27 mouse cellular contexts compared by ENCODE assay signal in the genomic region with DNA sequence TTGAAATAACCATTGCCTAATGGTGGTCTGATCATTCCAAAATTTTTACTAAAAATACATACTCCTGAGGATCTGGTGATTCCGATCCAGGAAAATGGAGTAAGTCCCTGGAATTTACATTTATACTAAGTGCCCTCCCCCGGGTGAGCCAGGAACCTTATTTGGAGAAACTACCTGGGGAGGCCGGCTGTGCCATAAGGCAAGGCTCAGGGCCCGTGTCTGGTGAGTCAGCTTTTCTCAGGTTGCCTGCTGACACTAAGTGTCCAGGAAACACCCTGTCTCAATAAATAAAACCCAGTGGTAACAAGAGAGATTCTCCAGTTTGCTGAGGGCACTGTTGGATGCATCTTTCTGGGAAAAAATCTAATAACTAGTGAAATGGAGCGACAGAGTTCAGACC.
DNase-seq lines count a peak whose midpoint lies in the region; ATAC-seq and TF ChIP-seq lines count a peak whose summit lies in the region.
"Had no signal": no experiment of that assay in that cellular context is flagged by ENCODE, and none has a peak within 500 bp of the region (broad histone marks: within the 10 kb centered on the region; RNA-seq: fewer than 3 reads in every experiment).

No protein-coding gene starts in this region.

- H3K4me2 ChIP-seq in liver, postnatal 0 days (ENCODE audit: low read depth, low read length): no peak overlapping the region
- peak overlapping the region; percentile 12; the same call in 1 of the 2 replicates for H3K4me2 ChIP-seq in embryonic facial prominence, embryonic 13.5 days
- H3K4me2 ChIP-seq in hindbrain, embryonic 12.5 days (replicated peaks): no peak overlapping the region
- H3K4me2 ChIP-seq: heart, embryonic 12.5 days; hindbrain, embryonic 14.5 days; liver, embryonic 13.5 days; midbrain, embryonic 15.5 days; neural tube, embryonic 15.5 days had no signal

- no peak for TF ChIP-seq CTCF in liver, postnatal 0 days (IDR thresholded peaks at IDR 0.05; ENCODE audit: low read depth)

- H3K27me3 ChIP-seq in liver, postnatal 0 days (ENCODE audit: insufficient read depth, low read length): no peaks in the 10 kb centered on the region
- no peaks in the 10 kb centered on the region for H3K27me3 ChIP-seq in embryonic facial prominence, embryonic 13.5 days
- H3K27me3 ChIP-seq in hindbrain, embryonic 12.5 days: no peaks in the 10 kb centered on the region
- H3K27me3 ChIP-seq: CH12.LX; heart, embryonic 12.5 days; liver, embryonic 13.5 days; midbrain, embryonic 15.5 days; neural tube, embryonic 15.5 days had no signal

- H3K27ac ChIP-seq in liver, postnatal 0 days (ENCODE audit: low read depth): no peak overlapping the region
- peak overlapping the region; percentile 39; the same call in 1 of the 2 replicates for H3K27ac ChIP-seq in embryonic facial prominence, embryonic 13.5 days
- H3K27ac ChIP-seq in hindbrain, embryonic 12.5 days: no peak overlapping the region
- H3K27ac ChIP-seq: gastrocnemius, adult 2 months; heart, adult 2 months; hindbrain, embryonic 14.5 days; liver, embryonic 13.5 days; macrophage; midbrain, embryonic 15.5 days had no signal

- WGBS in liver, postnatal 0 days (ENCODE audit: insufficient replicate concordance): 76% methylated on average over 5 of the region's 5 CpGs
- 55% methylated on average over 5 of the region's 5 CpGs for WGBS in embryonic facial prominence, embryonic 13.5 days
- WGBS in hindbrain, embryonic 12.5 days: 81% methylated on average over 5 of the region's 5 CpGs

- 0 out of 2 replicates have a peak, but pooled peaks have one; percentile 26 for ATAC-seq in cerebellum, adult (ENCODE audit: insufficient number of reproducible peaks, low FRiP score, low TSS enrichment)
- no peak for ATAC-seq in liver, postnatal 0 days
- ATAC-seq in embryonic facial prominence, embryonic 13.5 days (ENCODE audit: insufficient number of reproducible peaks, insufficient read depth, low FRiP score, low TSS enrichment, low read depth): no peak
- no peak for ATAC-seq in hindbrain, embryonic 12.5 days (ENCODE audit: low FRiP score)
- ATAC-seq: intestine, postnatal 0 days; midbrain, embryonic 15.5 days had no signal

- no peaks in the 10 kb centered on the region for H3K9me3 ChIP-seq in liver, postnatal 0 days (ENCODE audit: low read length)
- H3K9me3 ChIP-seq in embryonic facial prominence, embryonic 13.5 days: no peaks in the 10 kb centered on the region
- H3K9me3 ChIP-seq in hindbrain, embryonic 12.5 days (replicated peaks): no peaks in the 10 kb centered on the region
- H3K9me3 ChIP-seq: heart, embryonic 12.5 days; liver, embryonic 13.5 days; midbrain, embryonic 15.5 days; neural tube, embryonic 15.5 days had no signal

- no peak for DNase-seq in cerebellum, postnatal 14 days
- DNase-seq in liver, postnatal 0 days: peak; percentile 9
- DNase-seq in liver: no peak
- no peak for DNase-seq in c-Kit-positive CD71-positive TER-119-positive erythroid progenitor cells, embryonic 14.5 days (ENCODE audit: low spot score)
- no peak for DNase-seq in ovary, postnatal 10 days (ENCODE audit: low spot score)
- DNase-seq: adrenal gland, adult 8-10 months; gastrocnemius, adult 2 months; gastrocnemius, postnatal 36 days; heart, adult 2 months; heart, postnatal 4 days; kidney, adult 9 months; kidney, postnatal 14 days; liver, embryonic 13.5 days; lung, adult 2 months; lung, postnatal 10 days; thymus, postnatal 25 days had no signal

- H3K4me3 ChIP-seq in liver, postnatal 0 days (ENCODE audit: low read depth, low read length): no peak overlapping the region
- H3K4me3 ChIP-seq in embryonic facial prominence, embryonic 13.5 days: no peak overlapping the region
- H3K4me3 ChIP-seq in hindbrain, embryonic 12.5 days: no peak overlapping the region
- H3K4me3 ChIP-seq: erythroblast, embryonic 14.5 days; gastrocnemius, adult 2 months; heart, adult 2 months; heart, embryonic 12.5 days; liver, embryonic 13.5 days; midbrain, embryonic 15.5 days; neural tube, embryonic 15.5 days had no signal

- no peaks in the 10 kb centered on the region for H3K4me1 ChIP-seq in liver, postnatal 0 days (ENCODE audit: insufficient read depth)
- peaks cover 47% of the 10 kb centered on the region for H3K4me1 ChIP-seq in embryonic facial prominence, embryonic 13.5 days
- H3K4me1 ChIP-seq in hindbrain, embryonic 12.5 days: peaks cover 12% of the 10 kb centered on the region
- H3K4me1 ChIP-seq: heart, embryonic 12.5 days had no signal

- TF ChIP-seq EP300 in liver, postnatal 0 days (IDR thresholded peaks at IDR 0.05; ENCODE audit: low read depth): no peak

- no peak overlapping the region for H3K9ac ChIP-seq in liver, postnatal 0 days (replicated peaks)
- H3K9ac ChIP-seq in embryonic facial prominence, embryonic 13.5 days: no peak overlapping the region
- no peak overlapping the region for H3K9ac ChIP-seq in hindbrain, embryonic 12.5 days
- H3K9ac ChIP-seq: heart, embryonic 12.5 days; hindbrain, embryonic 14.5 days; liver, embryonic 13.5 days; midbrain, embryonic 15.5 days; neural tube, embryonic 15.5 days had no signal

- H3K36me3 ChIP-seq in liver, postnatal 0 days (replicated peaks; ENCODE audit: insufficient read depth, low read length): no peaks in the 10 kb centered on the region
- no peaks in the 10 kb centered on the region for H3K36me3 ChIP-seq in embryonic facial prominence, embryonic 13.5 days
- H3K36me3 ChIP-seq in hindbrain, embryonic 12.5 days: no peaks in the 10 kb centered on the region
- H3K36me3 ChIP-seq: heart, embryonic 12.5 days; liver, embryonic 13.5 days; midbrain, embryonic 15.5 days; neural tube, embryonic 15.5 days had no signal
